Mouse (Mus musculus) heart, postnatal 0 days (tissue): ENCODE measurements around the gene Bcl2l11. TPM values are rescaled to one million over a fixed set of nuclear protein-coding genes. Genes with fewer than 3 reads are reported as not detected.

Experiments used
- ATAC-seq: fragments of 200-750 bp; cut with Nextera tagmentation; 2 replicates; pipeline ENCODE4 v1.8.0; 2017; ENCODE audit warnings: low read depth, moderate number of reproducible peaks, moderate library complexity; ENCODE audit not compliant: insufficient read depth
- DNase-seq: peaks from one replicate; pipeline ENCODE4 v3.0.0-alpha.2; 2016; ENCODE audit warnings: low spot score
- H3K27ac ChIP-seq: fragments of 300-500 bp; sonication (generic); 2 replicates; pipeline ENCODE4 v1.5.1; 2014; ENCODE audit warnings: low read depth, mild to moderate bottlenecking
- H3K27me3 ChIP-seq: fragments of 300-500 bp; sonication (generic); 2 replicates; pipeline ENCODE4 v1.6.1; 2014; ENCODE audit warnings: low read length, mixed read lengths; ENCODE audit not compliant: control insufficient read depth, insufficient read depth
- H3K36me3 ChIP-seq: fragments of 300-500 bp; sonication (generic); replicated peaks from 2 replicates; pipeline ENCODE4 v1.6.1; 2014; ENCODE audit warnings: low read length, mixed read lengths; ENCODE audit not compliant: control insufficient read depth, insufficient read depth
- H3K4me1 ChIP-seq: fragments of 300-500 bp; sonication (generic); 2 replicates; pipeline ENCODE4 v1.6.1; 2014; ENCODE audit warnings: antibody characterized with exemption; ENCODE audit not compliant: control insufficient read depth, insufficient read depth
- H3K4me2 ChIP-seq: fragments of 300-500 bp; sonication (generic); 2 replicates; pipeline ENCODE4 v1.6.1; 2014; ENCODE audit warnings: low read depth, mild to moderate bottlenecking, low read length, moderate library complexity
- H3K4me3 ChIP-seq: fragments of 300-500 bp; sonication (generic); 2 replicates; pipeline ENCODE4 v1.5.1; 2014; ENCODE audit warnings: low read depth, low read length
- H3K9ac ChIP-seq: fragments of 300-500 bp; sonication (generic); replicated peaks from 2 replicates; pipeline ENCODE4 v1.6.1; 2014; ENCODE audit warnings: low read depth, low read length, mixed read lengths
- H3K9me3 ChIP-seq: fragments of 300-500 bp; sonication (generic); replicated peaks from 2 replicates; pipeline ENCODE4 v1.6.1; 2016; ENCODE audit warnings: low read length; ENCODE audit not compliant: control insufficient read depth
- CTCF ChIP-seq: IDR thresholded peaks from 2 replicates; pipeline ENCODE4 v1.5.1; 2016; ENCODE audit warnings: antibody characterized with exemption, control low read depth, low read depth
- EP300 ChIP-seq: IDR thresholded peaks from 2 replicates; pipeline ENCODE4 v1.6.1; 2016; ENCODE audit warnings: antibody characterized with exemption, low read depth
- WGBS: fragments of 180-500 bp; shearing (Covaris S2); extraction: QIAGEN DNeasy Blood & Tissue Kit; methylation state at CpG from one replicate; pipeline ENCODE4 v1.1.7; 2014; 5-methylcytosine and 5-hydroxymethylcytosine counted together
- polyA plus RNA-seq: library from polyadenylated mRNA; unstranded; fragments of >200 nt; fragmentation: Nextera tagmentation; extraction: Ambion mirVana; gene quantifications from 2 replicates; pipeline ENCODE4 v1.2.1, GENCODE M21; 2015
- total RNA-seq: library from RNA; depleted of rRNA; stranded (reverse); fragments of >200 nt; gene quantifications from 2 replicates; pipeline ENCODE4 v1.2.3, GENCODE M21; 2014; ENCODE audit warnings: low replicate concordance

Bcl2l11 gene
- total and polyA plus RNA-seq, 2 experiments from 2014 or later = 18.2 to 26.1 TPM

- H3K9me3 ChIP-seq = no peaks in the 10 kb centered on the region
- H3K9ac ChIP-seq = no peak overlapping the region
- TF ChIP-seq CTCF (no peak), EP300 (no peak)
- 47% methylated on average over 7 of the region's 7 CpGs for WGBS
- DNase-seq = no peak
- 0 out of 2 replicates have a peak overlapping the region, but pooled peaks have one; percentile 17 for H3K27ac ChIP-seq
- H3K4me3 ChIP-seq = no peak overlapping the region
- no peaks in the 10 kb centered on the region for H3K27me3 ChIP-seq
- no peak overlapping the region for H3K4me2 ChIP-seq
- peaks cover 13% of the 10 kb centered on the region for H3K36me3 ChIP-seq
- no peak for ATAC-seq
- H3K4me1 ChIP-seq = peaks cover 46% of the 10 kb centered on the region
Measured at GRCm38 (mm10) chr2:128159619-128160125, 33.8 kb downstream of the Bcl2l11 start.

- H3K36me3 ChIP-seq = peaks cover 10% of the 10 kb centered on the region
- no peak for TF ChIP-seq EP300
- TF ChIP-seq CTCF = no peak
- no peaks in the 10 kb centered on the region for H3K27me3 ChIP-seq
- H3K27ac ChIP-seq = no peak overlapping the region
- H3K4me3 ChIP-seq = no peak overlapping the region
- ATAC-seq (no peak), DNase-seq (peak; percentile 37)
- peaks cover 30% of the 10 kb centered on the region for H3K4me1 ChIP-seq
- no peaks in the 10 kb centered on the region for H3K9me3 ChIP-seq
- no peak overlapping the region for H3K4me2 ChIP-seq
- WGBS = 48% methylated on average over 8 of the region's 8 CpGs
- H3K9ac ChIP-seq = no peak overlapping the region
Measured at GRCm38 (mm10) chr2:128163177-128163576, 37.3 kb downstream of the Bcl2l11 start.

GRCm38 (mm10) chr2:128166623-128167423 is 41.0 kb downstream of the Bcl2l11 start:
- peak; percentile 37 for DNase-seq
- no peaks in the 10 kb centered on the region for H3K27me3 ChIP-seq
- H3K9me3 ChIP-seq = no peaks in the 10 kb centered on the region
- no peak overlapping the region for H3K9ac ChIP-seq
- peak; percentile 50 for ATAC-seq
- WGBS = 31% methylated on average over 13 of the region's 13 CpGs
- no peak for TF ChIP-seq CTCF
- no peak for TF ChIP-seq EP300
- peaks cover 23% of the 10 kb centered on the region for H3K4me1 ChIP-seq
- no peak overlapping the region for H3K4me2 ChIP-seq
- H3K4me3 ChIP-seq = no peak overlapping the region
- H3K27ac ChIP-seq = peak overlapping the region; percentile 32
- no peaks in the 10 kb centered on the region for H3K36me3 ChIP-seq

- H3K9ac ChIP-seq = no peak overlapping the region
- H3K27me3 ChIP-seq = no peaks in the 10 kb centered on the region
- H3K27ac ChIP-seq = no peak overlapping the region
- no peak overlapping the region for H3K4me2 ChIP-seq
- H3K36me3 ChIP-seq = no peaks in the 10 kb centered on the region
- DNase-seq = no peak
- no peaks in the 10 kb centered on the region for H3K9me3 ChIP-seq
- H3K4me1 ChIP-seq = peaks cover 21% of the 10 kb centered on the region
- no peak for ATAC-seq
- no peak overlapping the region for H3K4me3 ChIP-seq
- no peak for TF ChIP-seq EP300
- no peak for TF ChIP-seq CTCF
- WGBS = 92% methylated on average over 12 of the region's 12 CpGs
Measured at GRCm38 (mm10) chr2:128167930-128168329, 42.1 kb downstream of the Bcl2l11 start.

- no peaks in the 10 kb centered on the region for H3K36me3 ChIP-seq
- TF ChIP-seq EP300 = no peak
- no peak for TF ChIP-seq CTCF
- no peaks in the 10 kb centered on the region for H3K27me3 ChIP-seq
- ATAC-seq (no peak), DNase-seq (no peak)
- no peak overlapping the region for H3K9ac ChIP-seq
- H3K4me1 ChIP-seq = peaks cover 16% of the 10 kb centered on the region
- WGBS = 64% methylated on average over 5 of the region's 5 CpGs
- no peak overlapping the region for H3K27ac ChIP-seq
- H3K9me3 ChIP-seq = no peaks in the 10 kb centered on the region
- no peak overlapping the region for H3K4me2 ChIP-seq
- no peak overlapping the region for H3K4me3 ChIP-seq
Measured at GRCm38 (mm10) chr2:128169486-128169885, 43.6 kb downstream of the Bcl2l11 start.
